Mouse (Mus musculus) splenic B cell, adult 2 months (primary cell): Measurements from ENCODE around the gene Pml.

Source experiments
- DNase-seq: peaks from one replicate; pipeline ENCODE4 v3.0.0-alpha.2; 2011; ENCODE audit warnings: low read depth, low spot score
- H3K27me3 ChIP-seq: 2 replicates; pipeline ENCODE4 v1.6.1; 2012; ENCODE audit warnings: mild to moderate bottlenecking, low read length, moderate library complexity, mixed read lengths; ENCODE audit not compliant: control insufficient read depth, poor library complexity, insufficient read depth, severe bottlenecking
- H3K36me3 ChIP-seq: 2 replicates; pipeline ENCODE4 v1.6.1; 2012; ENCODE audit warnings: mild to moderate bottlenecking, low read length, moderate library complexity, mixed read lengths; ENCODE audit not compliant: control insufficient read depth, poor library complexity, insufficient read depth, severe bottlenecking

Gene Pml

GRCm38 (mm10) chr9:58196141-58196540 lies 53.4 kb downstream of the Pml start:
- Histone ChIP-seq H3K36me3 (no peaks in the 10 kb centered on the region), H3K27me3 (peaks cover 6% of the 10 kb centered on the region)
- DNase-seq: peak; percentile 5

GRCm38 (mm10) chr9:58195671-58196070 lies 53.9 kb downstream of the Pml start:
- H3K27me3 ChIP-seq: peaks cover 6% of the 10 kb centered on the region
- peak; percentile 30 for DNase-seq
- no peaks in the 10 kb centered on the region for H3K36me3 ChIP-seq

- peaks cover 6% of the 10 kb centered on the region for H3K27me3 ChIP-seq
- H3K36me3 ChIP-seq: no peaks in the 10 kb centered on the region
- DNase-seq: no peak
These were observed 55.4 kb downstream of the Pml start for GRCm38 (mm10) chr9:58194222-58194621.

- H3K27me3 ChIP-seq: no peaks in the 10 kb centered on the region
- no peaks in the 10 kb centered on the region for H3K36me3 ChIP-seq
- no peak for DNase-seq
These were observed 65.1 kb downstream of the Pml start for GRCm38 (mm10) chr9:58184456-58184855.

- Histone ChIP-seq H3K36me3 (no peaks in the 10 kb centered on the region), H3K27me3 (no peaks in the 10 kb centered on the region)
- no peak for DNase-seq
These were observed 70.2 kb downstream of the Pml start for GRCm38 (mm10) chr9:58179390-58179789.

- no peak for DNase-seq
- Histone ChIP-seq H3K27me3 (no peaks in the 10 kb centered on the region), H3K36me3 (no peaks in the 10 kb centered on the region)
These were observed 72.4 kb downstream of the Pml start for GRCm38 (mm10) chr9:58177165-58177564.

GRCm38 (mm10) chr9:58175745-58176487 lies 73.7 kb downstream of the Pml start:
- Histone ChIP-seq H3K36me3 (no peaks in the 10 kb centered on the region), H3K27me3 (no peaks in the 10 kb centered on the region)
- DNase-seq: no peak

- Histone ChIP-seq H3K36me3 (no peaks in the 10 kb centered on the region), H3K27me3 (no peaks in the 10 kb centered on the region)
- DNase-seq: no peak
These were observed 74.8 kb downstream of the Pml start for GRCm38 (mm10) chr9:58174818-58175251.

GRCm38 (mm10) chr9:58172863-58173262 lies 76.7 kb downstream of the Pml start:
- Histone ChIP-seq H3K36me3 (no peaks in the 10 kb centered on the region), H3K27me3 (no peaks in the 10 kb centered on the region)
- no peak for DNase-seq

GRCm38 (mm10) chr9:58169426-58169825 lies 80.2 kb downstream of the Pml start:
- DNase-seq: no peak
- no peaks in the 10 kb centered on the region for H3K36me3 ChIP-seq
- H3K27me3 ChIP-seq: no peaks in the 10 kb centered on the region

GRCm38 (mm10) chr9:58168880-58169279 lies 80.7 kb downstream of the Pml start:
- no peaks in the 10 kb centered on the region for H3K36me3 ChIP-seq
- H3K27me3 ChIP-seq: no peaks in the 10 kb centered on the region
- no peak for DNase-seq
